10 mouse cellular contexts compared by ENCODE assay signal in the genomic region with DNA sequence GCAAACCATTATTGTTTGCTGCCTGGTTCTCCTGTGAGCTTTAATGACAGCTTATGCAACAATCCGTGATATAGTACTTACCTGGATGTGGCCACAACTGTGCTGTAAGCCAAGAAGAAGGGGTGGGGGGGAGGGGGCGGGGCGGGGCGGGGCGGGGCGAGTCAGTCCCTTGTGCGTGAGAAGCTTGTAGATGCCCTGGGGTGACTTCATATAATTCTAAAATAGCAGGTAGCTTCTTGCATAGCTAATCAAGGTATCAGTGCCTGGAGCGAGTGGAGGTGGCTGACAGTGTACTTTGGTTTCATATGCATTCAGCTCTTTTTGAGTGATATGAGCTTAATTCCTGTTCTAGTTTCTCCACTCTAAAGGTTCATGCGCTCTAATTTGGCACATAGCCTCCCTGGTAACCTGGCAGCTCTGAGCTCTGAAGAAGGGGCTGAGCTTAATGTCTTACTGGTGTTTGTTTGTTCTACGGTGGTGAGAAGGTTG.
DNase-seq lines count a peak whose midpoint lies in the region; ATAC-seq lines count a peak whose summit lies in the region.
"Had no signal": no experiment of that assay in that cellular context is flagged by ENCODE, and none has a peak within 500 bp of the region (broad histone marks: within the 10 kb centered on the region; RNA-seq: fewer than 3 reads in every experiment).

No protein-coding gene starts in this region.

- no peak for DNase-seq in heart, adult 18-20 months
- DNase-seq in midbrain, embryonic 10.5 days (ENCODE audit: low spot score) = no peak
- DNase-seq in retina, postnatal 1 day = no peak
- DNase-seq: right cerebral cortex, postnatal 25 days had no signal

- H3K27ac ChIP-seq in heart, embryonic 16.5 days (ENCODE audit: low read length) = no peak overlapping the region
- no peak overlapping the region for H3K27ac ChIP-seq in midbrain, embryonic 16.5 days (ENCODE audit: low read length)
- H3K27ac ChIP-seq in midbrain, embryonic 10.5 days (replicated peaks) = no peak overlapping the region
- peak overlapping the region; percentile 89 for H3K27ac ChIP-seq in intestine, embryonic 16.5 days (ENCODE audit: low read length)
- H3K27ac ChIP-seq in stomach, embryonic 16.5 days (ENCODE audit: low read length) = peak overlapping the region; percentile 96
- H3K27ac ChIP-seq: midbrain, embryonic 12.5 days had no signal

- ATAC-seq in heart, embryonic 16.5 days (replicated peaks; ENCODE audit: extremely low read depth, insufficient read depth, low FRiP score) = no peak
- ATAC-seq in midbrain, embryonic 16.5 days = peak; percentile 36; the same call in 1 of the 2 replicates
- peak; percentile 81 for ATAC-seq in intestine, embryonic 16.5 days
- peak; percentile 78; the same call in 1 of the 2 replicates for ATAC-seq in stomach, embryonic 16.5 days (ENCODE audit: insufficient read depth, low FRiP score)
- ATAC-seq in granulocyte monocyte progenitor cell, adult 5-6 weeks (replicated peaks; ENCODE audit: poor library complexity, severe bottlenecking) = no peak

- no peaks in the 10 kb centered on the region for H3K9me3 ChIP-seq in heart, embryonic 16.5 days (replicated peaks; ENCODE audit: control insufficient read depth, low read length)
- no peaks in the 10 kb centered on the region for H3K9me3 ChIP-seq in midbrain, embryonic 16.5 days (replicated peaks; ENCODE audit: control insufficient read depth, low read length, poor library complexity, severe bottlenecking)
- H3K9me3 ChIP-seq in midbrain, embryonic 10.5 days (replicated peaks) = no peaks in the 10 kb centered on the region
- H3K9me3 ChIP-seq in intestine, embryonic 16.5 days (ENCODE audit: control insufficient read depth, low read length) = no peaks in the 10 kb centered on the region
- no peaks in the 10 kb centered on the region for H3K9me3 ChIP-seq in stomach, embryonic 16.5 days (replicated peaks; ENCODE audit: control insufficient read depth, low read length)
- H3K9me3 ChIP-seq: midbrain, embryonic 12.5 days had no signal

- H3K27me3 ChIP-seq in heart, embryonic 16.5 days (ENCODE audit: control insufficient read depth, insufficient read depth, low read length) = no peaks in the 10 kb centered on the region; the same call in 1 of the 2 replicates
- H3K27me3 ChIP-seq in midbrain, embryonic 16.5 days (ENCODE audit: control insufficient read depth, insufficient read depth, low read depth, low read length) = no peaks in the 10 kb centered on the region
- no peaks in the 10 kb centered on the region for H3K27me3 ChIP-seq in midbrain, embryonic 10.5 days (ENCODE audit: low read depth, poor library complexity, severe bottlenecking)
- H3K27me3 ChIP-seq in intestine, embryonic 16.5 days (replicated peaks; ENCODE audit: control insufficient read depth, insufficient read depth, low read length) = no peaks in the 10 kb centered on the region
- H3K27me3 ChIP-seq in stomach, embryonic 16.5 days (ENCODE audit: control insufficient read depth, insufficient read depth, low read length) = no peaks in the 10 kb centered on the region
- H3K27me3 ChIP-seq: midbrain, embryonic 12.5 days had no signal

- peak overlapping the region; percentile 36 for H3K4me3 ChIP-seq in heart, embryonic 16.5 days (ENCODE audit: low read length)
- no peak overlapping the region for H3K4me3 ChIP-seq in midbrain, embryonic 16.5 days (ENCODE audit: low read depth, low read length)
- no peak overlapping the region for H3K4me3 ChIP-seq in midbrain, embryonic 10.5 days
- peak overlapping the region; percentile 16; the same call in 1 of the 2 replicates for H3K4me3 ChIP-seq in intestine, embryonic 16.5 days (ENCODE audit: low read length)
- H3K4me3 ChIP-seq in stomach, embryonic 16.5 days (replicated peaks; ENCODE audit: low read length) = peak overlapping the region; percentile 8; the same call in 1 of the 2 replicates
- H3K4me3 ChIP-seq: midbrain, embryonic 12.5 days had no signal

- WGBS in heart, embryonic 16.5 days = 26% methylated on average over 10 of the region's 10 CpGs
- WGBS in midbrain, embryonic 16.5 days = 48% methylated on average over 7 of the region's 10 CpGs
- 36% methylated on average over 6 of the region's 10 CpGs for WGBS in midbrain, embryonic 10.5 days
- 22% methylated on average over 10 of the region's 10 CpGs for WGBS in intestine, embryonic 16.5 days
- WGBS in stomach, embryonic 16.5 days = 26% methylated on average over 10 of the region's 10 CpGs

- no peaks in the 10 kb centered on the region for H3K36me3 ChIP-seq in heart, embryonic 16.5 days (ENCODE audit: control insufficient read depth, insufficient read depth)
- no peaks in the 10 kb centered on the region for H3K36me3 ChIP-seq in midbrain, embryonic 16.5 days (ENCODE audit: control insufficient read depth, insufficient read depth, low read length)
- no peaks in the 10 kb centered on the region for H3K36me3 ChIP-seq in midbrain, embryonic 10.5 days
- no peaks in the 10 kb centered on the region for H3K36me3 ChIP-seq in intestine, embryonic 16.5 days (ENCODE audit: control insufficient read depth, insufficient read depth, low read length)
- no peaks in the 10 kb centered on the region for H3K36me3 ChIP-seq in stomach, embryonic 16.5 days (ENCODE audit: control insufficient read depth, insufficient read depth, low read length)
- H3K36me3 ChIP-seq: midbrain, embryonic 12.5 days had no signal

- H3K9ac ChIP-seq in heart, embryonic 16.5 days (ENCODE audit: low read length) = no peak overlapping the region
- no peak overlapping the region for H3K9ac ChIP-seq in midbrain, embryonic 16.5 days (ENCODE audit: low read depth, low read length)
- peak overlapping the region; percentile 53; the same call in 1 of the 2 replicates for H3K9ac ChIP-seq in intestine, embryonic 16.5 days (ENCODE audit: low read depth, low read length)
- H3K9ac ChIP-seq in stomach, embryonic 16.5 days (ENCODE audit: low read length) = peak overlapping the region; percentile 60
- H3K9ac ChIP-seq: midbrain, embryonic 12.5 days had no signal

- H3K4me2 ChIP-seq in heart, embryonic 16.5 days (ENCODE audit: low read depth, low read length) = peak overlapping the region; percentile 53
- H3K4me2 ChIP-seq in midbrain, embryonic 16.5 days (ENCODE audit: low read length) = peak overlapping the region; percentile 14; the same call in 1 of the 2 replicates
- peak overlapping the region; percentile 43 for H3K4me2 ChIP-seq in intestine, embryonic 16.5 days (ENCODE audit: low read depth, low read length)
- peak overlapping the region; percentile 54 for H3K4me2 ChIP-seq in stomach, embryonic 16.5 days (ENCODE audit: low read depth, low read length)
- H3K4me2 ChIP-seq: midbrain, embryonic 12.5 days had no signal

- H3K4me1 ChIP-seq in heart, embryonic 16.5 days (ENCODE audit: control insufficient read depth, insufficient read depth, low read length) = 0 out of 2 replicates have a peak, but pooled peaks cover under 1% of the 10 kb centered on the region
- peaks cover 7% of the 10 kb centered on the region for H3K4me1 ChIP-seq in midbrain, embryonic 16.5 days (ENCODE audit: control insufficient read depth, insufficient read depth, low read length)
- H3K4me1 ChIP-seq in midbrain, embryonic 10.5 days = no peaks in the 10 kb centered on the region
- peaks cover 13% of the 10 kb centered on the region for H3K4me1 ChIP-seq in intestine, embryonic 16.5 days (ENCODE audit: control insufficient read depth, insufficient read depth, low read length)
- H3K4me1 ChIP-seq in stomach, embryonic 16.5 days (ENCODE audit: control insufficient read depth, insufficient read depth, low read length) = peaks cover 10% of the 10 kb centered on the region

Comparison
In these comparisons a context has a peak if more than half of its experiments do, and no peak if none do; other contexts are left out.
1. ATAC-seq: peak in midbrain, embryonic 16.5 days (single experiment), intestine, embryonic 16.5 days (single experiment) and stomach, embryonic 16.5 days (single experiment); none in heart, embryonic 16.5 days (single experiment) and granulocyte monocyte progenitor cell, adult 5-6 weeks (single experiment).
2. H3K27ac ChIP-seq: peak in intestine, embryonic 16.5 days (single experiment) and stomach, embryonic 16.5 days (single experiment); none in heart, embryonic 16.5 days (single experiment), midbrain, embryonic 16.5 days (single experiment) and midbrain, embryonic 10.5 days (single experiment).
3. H3K4me3 ChIP-seq: peak in heart, embryonic 16.5 days (single experiment), intestine, embryonic 16.5 days (single experiment) and stomach, embryonic 16.5 days (single experiment); none in midbrain, embryonic 16.5 days (single experiment) and midbrain, embryonic 10.5 days (single experiment).
4. H3K9ac ChIP-seq: peak in intestine, embryonic 16.5 days (single experiment) and stomach, embryonic 16.5 days (single experiment); none in heart, embryonic 16.5 days (single experiment) and midbrain, embryonic 16.5 days (single experiment).
5. Peak in every context shown above with its lines, with median percentiles within 50 percentile points of each other: H3K4me2 ChIP-seq.